Mouse (Mus musculus) ES-E14 (cell line): ENCODE results near the gene Sik3.

Experiments used
- HCFC1 ChIP-seq: IDR thresholded peaks from 2 replicates; pipeline ENCODE4 v1.6.1; 2012; ENCODE audit warnings: low read length, inconsistent platforms, borderline replicate concordance; ENCODE audit not compliant: insufficient read depth
- MAFK ChIP-seq: IDR thresholded peaks from 2 replicates; pipeline ENCODE4 v1.6.1; 2014; ENCODE audit warnings: mild to moderate bottlenecking, low read depth, low read length, inconsistent platforms; ENCODE audit not compliant: insufficient read depth
- ZNF384 ChIP-seq: IDR thresholded peaks from 2 replicates; pipeline ENCODE4 v1.6.1; 2012; ENCODE audit warnings: low read depth, low read length, inconsistent platforms

DNA sequence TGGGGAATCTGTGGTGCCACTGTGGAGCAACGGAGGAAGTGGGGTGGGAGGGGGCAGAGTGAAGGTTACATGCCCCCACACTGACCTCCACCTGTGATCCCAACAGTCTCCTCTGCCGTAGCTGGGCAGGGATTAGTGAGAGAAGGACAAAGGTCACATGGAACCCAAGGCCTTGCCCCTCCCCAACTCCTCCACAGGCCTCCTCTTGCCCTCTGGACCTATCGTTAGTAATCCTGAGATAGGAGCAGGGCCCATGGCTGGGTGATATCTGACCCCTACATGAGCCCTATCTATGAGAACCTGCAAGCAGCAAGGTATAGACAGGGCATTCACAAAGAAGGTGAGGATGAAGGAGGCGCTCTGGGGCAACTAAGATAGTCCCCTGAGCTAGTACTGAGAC lies 223.0 kb downstream of the Sik3 start:
- TF ChIP-seq HCFC1 = no peak
- no peak for TF ChIP-seq MAFK
- TF ChIP-seq ZNF384 = no peak
